Mouse (Mus musculus): ENCODE data around the gene Snw1.
A peak's percentile ranks its signal among the peaks of the same experiment; 100 is the strongest.
"Not testable (repeated sequence)": the region's sequence is repeated elsewhere in the genome, so short reads cannot be mapped to it uniquely, and the experiment has no call there.

The Snw1 gene

DNA sequence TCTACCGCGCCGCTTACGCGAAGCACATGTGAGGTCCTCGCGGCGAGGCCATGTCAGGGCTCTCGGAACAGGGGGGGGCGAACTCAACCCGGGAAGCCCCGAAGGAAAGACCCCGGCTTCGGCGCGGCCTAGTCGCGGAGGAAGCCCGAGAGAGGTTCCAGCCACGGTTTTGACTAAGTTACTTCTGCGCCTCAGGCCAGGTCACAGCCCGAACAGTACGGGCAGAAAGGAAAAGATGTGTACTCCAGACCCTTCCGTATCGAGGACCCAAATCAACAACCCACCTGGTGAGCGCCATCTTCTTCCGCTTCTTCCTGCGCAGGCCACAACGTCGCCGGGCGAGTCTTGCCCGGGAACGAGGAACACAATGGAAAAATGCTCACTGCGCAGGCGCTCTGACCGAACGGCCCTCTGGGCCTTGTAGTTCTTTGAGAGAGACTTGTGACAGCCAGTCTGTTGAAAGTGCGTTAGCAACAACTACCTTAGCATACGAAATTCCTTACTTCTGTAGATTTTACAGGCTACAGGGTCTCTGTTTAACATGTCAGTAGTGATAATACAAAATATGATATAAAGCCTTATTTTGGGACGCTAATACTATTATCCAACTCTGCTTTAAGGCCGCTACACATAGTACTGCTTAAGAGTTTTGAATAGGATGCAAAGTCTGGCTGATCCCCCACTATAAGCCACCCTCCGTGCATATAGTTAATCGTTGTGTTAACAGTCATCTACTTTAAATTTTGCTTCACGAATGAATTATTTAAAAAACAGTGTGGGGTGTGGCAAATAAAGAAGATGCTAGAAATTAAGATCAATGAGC is at the start of gene Snw1:
TSS of gene Snw1 (minus strand) at position 311 of the 823 bp plus-strand sequence.
- peak; percentile 95 to 96 for DNase-seq

DNA sequence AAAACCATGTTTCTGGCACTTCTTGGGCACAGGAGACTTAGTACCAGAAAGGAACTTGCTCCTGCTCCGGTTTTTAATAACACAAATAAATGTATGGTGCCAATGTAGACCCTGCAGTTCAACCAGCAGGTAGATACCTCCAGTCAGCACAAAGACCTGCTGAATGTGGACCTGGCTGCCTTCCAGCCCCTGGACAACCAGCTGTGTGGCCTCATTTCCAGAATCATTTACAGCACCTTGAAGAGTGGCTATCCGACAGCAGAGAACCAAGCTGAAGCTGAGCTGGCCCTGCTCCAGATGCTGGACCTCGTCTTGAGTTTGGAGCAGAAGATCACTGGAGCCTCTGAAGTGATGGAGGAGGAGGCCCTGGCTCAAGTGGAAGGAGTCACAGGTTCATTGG is 47.5 kb upstream of the Snw1 start:
- not testable (repeated sequence) for DNase-seq

DNA sequence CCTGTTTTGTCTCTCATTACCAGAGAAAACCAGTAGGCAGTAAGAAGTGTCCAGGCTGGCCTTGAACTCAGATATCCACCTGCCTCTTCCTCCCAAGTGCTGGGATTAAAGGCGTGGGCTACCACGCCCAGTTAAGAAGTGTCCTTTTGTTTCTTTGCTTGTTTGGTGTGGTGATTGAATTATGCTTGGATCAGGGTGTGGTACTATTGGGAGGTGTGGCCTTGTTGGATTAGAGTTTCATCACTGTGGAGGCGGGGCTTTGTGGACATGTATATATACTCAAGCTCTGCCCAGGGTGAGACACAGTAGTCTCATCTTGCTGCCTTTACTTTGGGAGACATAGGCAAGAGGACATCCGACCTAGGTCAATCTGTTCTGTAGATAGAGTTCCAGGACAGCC is 41.9 kb upstream of the Snw1 start, which contains the start of gene Gm8300:
TSS of gene Gm8300 (plus strand) at position 301 of the 400 bp plus-strand sequence.
- DNase-seq, result not testable (repeated sequence)

DNA sequence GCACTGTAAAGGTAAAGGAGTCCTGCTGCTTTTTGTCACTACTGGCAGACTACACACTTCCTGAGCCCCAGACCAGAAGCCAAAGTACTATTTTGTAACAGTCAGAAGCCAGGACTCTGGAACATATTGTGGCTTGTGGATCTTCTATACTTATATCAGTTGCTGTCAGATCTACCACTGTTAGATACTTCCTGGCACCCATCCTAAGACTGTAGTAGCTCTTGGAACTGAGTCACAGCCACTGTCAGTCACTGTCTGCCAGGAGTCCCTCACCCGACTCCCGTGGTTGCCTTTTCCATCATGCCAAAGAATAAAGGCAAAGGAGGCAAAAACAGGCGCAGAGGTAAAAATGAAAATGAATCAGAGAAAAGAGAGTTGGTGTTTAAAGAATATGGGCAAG is 22.3 kb upstream of the Snw1 start, which contains the start of gene Gm5788:
TSS of gene Gm5788 (plus strand) at position 301 of the 400 bp plus-strand sequence.
- not testable (repeated sequence) for DNase-seq

DNA sequence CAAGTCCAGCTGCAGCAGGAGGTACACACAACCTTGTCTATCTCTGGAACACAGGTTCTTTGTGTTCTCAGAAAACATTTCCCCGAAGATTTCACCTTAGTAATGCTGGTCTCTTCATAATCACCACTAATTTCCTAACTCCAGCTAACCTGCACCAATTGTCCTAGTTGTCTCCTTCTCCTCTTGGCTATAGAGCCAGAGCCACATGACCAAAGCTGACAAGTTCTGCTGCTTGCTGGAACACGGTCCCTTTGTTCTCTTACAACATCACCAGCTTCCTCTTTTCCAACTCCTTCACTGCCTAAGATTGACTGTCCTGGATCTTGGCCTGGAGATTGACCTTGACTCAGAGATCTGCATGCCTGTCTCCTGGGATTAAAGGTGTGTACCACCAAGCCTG is 16.6 kb upstream of the Snw1 start:
- DNase-seq, result not testable (repeated sequence)

DNA sequence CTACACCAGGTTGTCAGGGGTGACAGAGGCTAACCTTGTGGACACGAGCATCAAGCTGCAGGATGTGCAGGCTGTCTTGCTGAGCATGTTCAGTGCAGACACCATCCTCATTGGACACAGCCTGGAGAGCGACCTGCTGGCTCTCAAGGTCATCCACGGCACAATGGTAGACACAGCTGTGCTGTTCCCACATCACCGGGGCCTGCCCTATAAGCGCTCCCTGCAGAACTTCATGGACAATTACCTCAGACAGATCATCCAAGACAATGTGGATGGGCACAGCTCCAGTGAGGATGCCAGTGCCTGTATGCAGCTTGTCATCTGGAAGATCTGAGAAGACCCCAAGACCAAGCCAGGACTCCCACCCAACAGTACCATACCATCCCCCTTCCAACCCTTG is 10.4 kb upstream of the Snw1 start:
- DNase-seq, result not testable (repeated sequence)

DNA sequence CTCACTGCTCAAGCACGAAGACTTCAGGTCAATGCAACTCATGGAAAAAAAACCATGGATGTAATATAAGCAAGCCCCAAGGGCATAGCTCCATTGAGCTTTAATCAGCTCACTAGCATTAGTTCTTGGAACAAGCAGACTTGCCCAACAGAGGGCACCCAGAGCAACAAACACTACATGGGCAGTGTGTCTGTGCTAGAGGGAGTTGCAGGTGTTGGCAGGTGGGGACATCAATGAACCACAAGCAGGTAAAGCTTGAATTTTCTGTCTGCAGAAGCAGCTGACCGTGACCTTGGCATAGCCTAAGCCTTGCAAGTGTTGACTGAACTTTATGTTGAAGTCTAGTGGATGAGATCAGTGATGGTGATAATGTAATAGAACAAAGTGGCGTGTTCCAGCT is 2.7 kb upstream of the Snw1 start:
- no peak for DNase-seq

DNA sequence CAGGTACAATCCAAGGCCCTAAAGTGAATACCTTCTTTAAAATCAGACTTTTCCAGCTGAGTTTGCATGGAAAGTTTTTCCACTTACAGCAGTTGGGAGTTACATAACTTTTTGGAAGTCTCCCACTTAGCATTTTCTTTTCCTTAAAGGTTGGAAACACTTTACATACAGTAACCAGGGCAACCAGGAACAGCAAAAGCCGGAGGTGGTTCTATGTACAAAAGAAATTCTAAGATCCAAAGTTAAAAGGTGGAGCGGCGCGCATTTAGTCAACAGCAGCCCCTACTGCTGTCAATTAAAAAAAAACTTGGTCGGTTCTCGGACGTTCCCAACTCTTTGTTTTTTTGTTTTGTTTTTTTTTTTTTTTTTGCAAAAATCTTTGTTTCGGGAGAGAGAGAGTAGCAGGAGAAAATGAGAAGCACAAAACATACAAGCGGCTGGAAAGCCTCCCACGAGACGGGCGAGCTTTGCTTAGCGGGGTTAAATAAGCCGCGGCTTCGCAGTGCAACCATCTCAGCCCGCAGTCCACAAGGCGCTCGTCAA is 582 bp downstream of the Snw1 start:
- no peak for DNase-seq

DNA sequence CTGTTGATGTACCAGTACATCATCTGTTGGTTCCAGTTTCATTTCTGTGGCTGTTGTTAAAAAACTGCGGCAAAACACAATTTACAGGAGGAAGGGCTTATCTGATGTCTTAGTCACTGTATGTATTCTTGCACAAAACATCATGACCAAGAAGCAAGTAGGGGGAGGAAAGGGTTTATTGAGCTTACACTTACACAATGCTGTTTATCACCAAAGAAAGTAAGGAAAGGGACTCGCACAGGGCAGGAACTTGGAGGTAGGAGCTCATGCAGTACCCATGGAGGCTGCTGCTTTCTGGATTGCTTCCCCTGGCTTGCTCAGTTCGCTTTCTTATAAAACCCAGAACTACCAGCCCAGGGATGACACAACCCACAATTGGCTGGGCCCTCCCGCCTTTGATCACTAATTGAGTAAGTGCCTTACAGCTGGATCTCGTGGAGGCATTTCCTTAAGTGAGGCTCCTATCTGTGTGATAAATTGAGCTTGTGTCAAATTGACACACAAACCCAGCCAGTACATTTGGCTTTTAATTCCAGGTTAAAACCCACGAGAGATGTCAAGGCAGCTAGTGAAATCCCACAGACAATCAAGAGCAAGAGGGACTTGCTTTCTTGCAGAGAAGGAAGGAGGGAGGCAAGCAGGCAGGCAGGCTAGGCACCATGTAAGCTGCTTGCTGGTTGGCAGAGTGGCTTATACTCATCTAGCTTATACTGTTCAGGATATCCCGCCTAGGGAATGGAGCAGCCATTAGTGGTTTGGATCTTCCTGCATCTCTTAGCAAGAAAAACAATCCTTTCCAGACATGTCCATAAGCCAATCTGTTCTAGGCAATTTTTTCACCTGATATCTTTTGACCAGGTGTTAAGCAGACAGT is 1.6 kb downstream of the Snw1 start:
- DNase-seq, result no peak

DNA sequence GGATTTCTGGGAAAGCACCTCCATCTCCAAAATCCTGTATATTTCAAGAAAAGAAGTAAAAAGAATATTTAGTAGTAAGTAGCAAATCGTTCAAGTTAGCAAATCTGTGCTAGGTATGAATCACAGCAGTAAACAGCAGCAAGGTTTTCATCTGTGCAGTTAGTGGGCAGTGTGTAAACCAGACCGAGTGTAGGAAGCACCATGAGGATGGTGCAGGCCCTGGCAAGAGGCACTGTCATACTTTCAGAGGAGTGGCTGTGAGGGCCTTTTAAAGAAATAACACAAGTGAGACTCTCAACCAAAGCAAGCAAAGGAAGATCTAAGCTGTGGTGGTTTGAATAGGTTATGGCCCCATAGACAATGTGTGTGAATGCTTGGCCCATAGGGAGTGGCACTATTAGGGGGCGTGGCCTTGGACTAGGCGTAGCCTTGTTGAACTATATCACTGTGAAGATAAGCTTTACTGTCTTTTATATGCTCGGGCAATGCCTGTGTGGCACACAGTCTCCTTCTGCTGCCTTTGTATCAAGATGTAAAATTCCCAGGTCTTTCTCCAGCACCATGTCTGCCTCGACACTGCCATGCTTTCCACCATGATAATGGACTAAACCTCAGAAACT is 7.3 kb downstream of the Snw1 start:
- no peak for DNase-seq

DNA sequence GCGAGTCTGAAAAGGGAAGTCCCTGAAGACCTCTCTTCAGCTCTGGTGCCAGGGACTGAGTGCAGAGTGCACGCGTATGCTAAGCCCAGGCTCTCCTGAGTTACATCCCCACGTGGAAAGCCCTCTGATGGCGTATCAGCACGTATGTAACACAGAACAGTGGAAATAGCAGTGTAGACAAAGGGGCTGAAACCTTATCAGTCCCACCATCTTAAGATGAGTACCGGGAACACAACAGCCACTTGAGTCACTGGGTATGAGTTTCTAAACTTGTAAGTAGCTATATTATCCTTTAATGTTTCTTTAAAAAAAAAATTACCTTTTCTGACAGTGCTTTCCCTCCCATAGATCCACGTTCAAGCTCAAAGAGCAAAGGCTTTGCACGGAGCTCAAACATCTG is 22.6 kb downstream of the Snw1 start:
- no peak for DNase-seq

DNA sequence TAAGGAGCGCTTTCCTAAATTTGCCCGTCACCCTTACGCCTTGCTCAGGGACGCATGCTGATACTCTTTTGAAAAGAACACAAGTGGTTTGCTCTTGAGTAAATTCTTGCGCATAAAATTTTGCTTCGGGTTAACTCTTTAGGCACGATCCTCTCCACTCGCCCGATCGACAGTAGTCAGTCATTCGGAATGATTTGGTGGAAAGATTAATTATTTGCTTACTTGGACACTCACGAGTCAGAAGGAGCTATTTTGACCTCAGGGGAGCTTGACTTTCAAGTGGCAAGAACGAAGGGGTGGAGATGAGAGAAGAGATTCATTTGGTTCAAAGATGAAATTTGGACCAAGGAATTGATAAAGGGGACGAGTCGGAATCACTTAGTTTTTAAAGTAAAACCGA is 27.9 kb downstream of the Snw1 start:
- DNase-seq, result peak in 1 of 2 experiments; percentile 9

DNA sequence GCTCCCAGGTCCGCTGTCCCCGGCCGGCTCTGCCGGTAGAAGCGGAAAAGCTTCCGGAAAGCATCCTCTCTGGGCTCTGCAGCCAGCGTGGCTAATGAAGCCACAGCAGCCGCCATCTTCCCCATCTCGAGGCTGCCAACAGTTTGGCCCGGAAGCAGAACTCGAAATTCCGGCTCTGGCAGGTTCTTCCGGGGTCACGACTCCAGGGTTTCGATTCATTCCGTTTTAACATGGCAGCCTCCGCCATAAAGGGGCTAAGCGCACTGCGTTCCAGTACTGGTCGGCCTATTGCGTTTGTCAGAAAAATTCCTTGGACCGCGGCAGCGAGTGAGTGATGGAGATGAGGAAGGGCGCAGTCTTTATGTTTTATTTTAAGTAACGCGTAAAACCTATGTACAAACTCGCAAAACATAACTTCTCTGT is 28.4 kb downstream of the Snw1 start, which contains the start of the genes Slirp and Alkbh1:
TSS of gene Slirp (plus strand) at position 197 of the 423 bp plus-strand sequence.
TSS of gene Alkbh1 (minus strand) at position 318 of the 423 bp plus-strand sequence.
- peak; percentile 93 for DNase-seq

DNA sequence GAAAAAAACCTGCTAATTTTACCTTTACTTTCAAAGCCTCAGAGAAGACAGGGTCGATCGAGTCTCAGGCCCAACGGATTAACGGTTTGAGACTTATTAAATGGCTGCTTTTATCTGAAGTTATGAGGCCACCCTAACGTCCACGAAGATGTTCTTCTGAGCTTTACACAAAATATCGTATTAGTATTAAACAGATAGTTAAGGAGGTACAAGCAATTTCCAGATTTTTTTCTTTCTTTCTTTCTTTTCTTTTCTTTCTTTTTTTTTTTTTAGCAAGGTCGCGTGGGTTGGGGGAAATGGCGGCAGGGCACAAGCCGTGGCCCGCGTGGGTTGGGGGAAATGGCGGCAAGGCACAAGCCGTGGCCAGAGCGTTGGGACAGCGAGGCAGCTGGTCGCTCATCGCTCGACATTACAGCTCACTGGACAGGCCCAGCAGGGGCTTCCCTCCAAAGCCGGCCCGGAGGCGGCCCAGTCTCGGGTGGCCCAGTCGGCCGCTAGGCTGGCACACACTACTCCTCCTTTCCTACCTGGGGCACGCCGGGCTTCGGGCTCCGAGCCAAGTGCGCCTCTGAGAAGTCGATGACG is 28.9 kb downstream of the Snw1 start:
- no peak for DNase-seq

DNA sequence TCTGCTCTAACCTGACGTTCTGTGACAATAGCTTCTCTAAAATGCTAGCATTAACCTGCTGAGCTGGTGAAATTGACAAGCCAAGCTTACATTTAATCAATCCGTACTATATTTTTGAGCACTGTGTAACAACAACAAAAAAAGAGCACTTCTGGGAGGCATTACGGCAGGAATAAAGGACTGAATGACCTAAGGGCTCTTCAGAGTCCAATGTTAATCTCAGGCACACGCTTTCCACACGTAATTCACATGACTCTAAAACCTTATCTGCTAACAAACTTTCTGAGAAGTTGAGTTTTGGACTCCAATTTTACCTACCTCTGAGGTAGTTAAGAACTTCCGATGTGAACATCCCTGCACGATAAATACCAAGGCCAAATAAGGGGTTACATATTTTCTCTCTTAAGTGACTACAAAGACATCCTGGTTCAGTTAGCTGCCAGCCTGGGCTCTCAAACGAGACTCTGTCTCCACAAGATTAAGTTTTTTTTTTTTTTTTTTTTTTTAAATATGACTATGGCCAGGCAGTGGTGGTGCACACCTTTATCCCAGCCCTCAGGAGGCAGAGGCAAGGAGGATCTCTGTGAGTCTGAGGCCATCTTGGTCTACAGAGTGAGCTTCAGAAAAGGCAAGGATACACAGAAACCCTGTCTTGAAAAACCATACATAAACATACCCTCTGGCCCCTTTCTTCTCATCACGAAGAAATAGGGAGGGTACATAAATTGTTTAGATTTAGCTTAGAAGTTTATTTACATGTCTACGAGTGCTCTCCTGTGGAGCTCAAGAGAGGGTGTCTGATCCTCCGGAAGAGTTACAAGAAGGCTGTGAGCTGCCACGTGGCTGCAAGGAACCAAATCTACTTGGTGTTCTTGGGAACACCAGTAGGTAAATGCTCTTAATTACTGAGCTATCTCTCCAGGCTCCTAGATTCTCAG is 29.6 kb downstream of the Snw1 start:
- DNase-seq, result no peak

DNA sequence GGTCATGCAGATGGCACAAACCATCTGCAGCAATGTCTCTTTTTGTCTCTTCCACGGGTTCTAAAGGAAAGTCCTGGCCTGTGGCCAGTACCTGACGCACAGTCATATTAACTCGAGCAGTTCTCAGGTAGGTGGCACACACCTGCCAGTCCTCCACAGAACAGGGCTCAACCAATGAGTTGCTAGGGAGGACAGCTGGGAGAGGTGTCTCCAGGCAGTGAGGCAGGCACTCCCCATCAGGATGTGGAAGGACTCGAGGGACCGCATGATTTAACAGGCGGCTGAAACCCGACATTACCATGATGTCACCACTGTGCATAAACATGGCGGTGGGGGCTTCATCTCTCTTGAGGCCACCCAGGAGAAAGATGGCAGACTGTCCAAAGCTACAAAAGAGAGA is 43.2 kb downstream of the Snw1 start:
- DNase-seq, result no peak

DNA sequence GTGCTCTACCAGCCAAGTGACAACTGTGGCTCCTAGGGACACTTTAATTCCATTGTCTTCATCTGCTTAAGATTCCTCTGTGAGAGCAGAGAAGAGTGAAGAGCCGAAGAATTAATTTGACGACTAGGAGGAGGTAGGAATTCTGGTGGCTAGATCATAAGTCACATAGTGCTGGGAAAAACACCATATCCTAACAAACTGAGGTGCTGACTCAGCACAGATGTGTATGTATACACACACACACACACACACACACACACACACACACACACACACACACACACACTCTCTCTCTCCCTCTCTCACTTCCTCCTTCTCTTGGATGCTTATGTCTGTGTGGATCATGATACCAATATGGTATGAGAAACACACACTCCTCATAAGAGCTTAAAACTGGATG is 43.8 kb downstream of the Snw1 start:
- DNase-seq, result no peak

DNA sequence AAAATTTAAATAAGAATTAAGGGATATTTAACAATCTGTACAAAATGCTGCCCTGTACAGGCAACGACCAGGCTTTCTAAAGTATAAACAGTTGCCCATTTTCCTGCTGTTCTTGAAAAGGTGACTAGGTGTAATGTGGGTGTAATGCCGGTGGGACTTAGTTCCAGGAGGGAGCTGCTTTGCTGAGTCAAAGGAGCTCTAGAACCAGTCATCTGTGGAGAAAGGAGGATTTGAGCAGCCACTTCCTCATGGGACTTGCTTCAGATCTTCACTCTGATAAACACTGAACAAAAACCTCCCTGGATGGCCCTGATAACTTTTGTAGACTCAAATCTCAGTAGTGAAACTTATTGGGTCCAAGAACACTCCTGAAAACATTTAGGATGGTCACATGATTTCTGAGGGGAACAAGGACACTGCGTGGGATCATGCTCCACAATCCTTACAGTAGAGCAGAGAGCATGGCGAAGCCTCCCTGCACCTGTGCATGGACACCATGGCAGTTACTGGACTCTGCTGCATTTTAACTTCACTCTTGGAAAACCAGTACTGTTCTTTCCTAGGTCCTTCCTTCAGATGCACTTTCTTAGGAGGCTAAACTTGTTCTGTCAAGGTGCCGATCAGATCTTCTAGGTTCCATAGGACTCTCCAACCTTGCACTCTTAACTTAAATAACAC is 45.6 kb downstream of the Snw1 start:
- no peak for DNase-seq

DNA sequence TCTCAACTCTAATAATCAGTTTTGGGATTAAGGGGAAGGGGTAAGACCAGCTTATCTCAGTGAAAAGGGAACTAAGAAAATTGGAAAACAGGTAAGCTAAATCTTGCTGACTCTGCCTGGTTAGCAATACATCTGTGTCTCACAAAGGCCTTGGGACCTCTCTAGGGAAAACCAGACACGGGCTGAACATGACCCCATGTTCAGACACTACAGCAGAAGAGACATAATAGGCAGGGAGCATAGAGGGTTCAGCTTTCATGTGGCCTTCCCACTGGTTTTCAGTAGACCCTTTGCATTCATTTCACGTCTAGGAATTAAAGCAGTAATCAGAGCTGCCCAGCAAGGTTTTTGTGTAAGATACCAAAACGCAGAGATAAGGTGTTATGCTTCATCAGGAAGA is 47.6 kb downstream of the Snw1 start:
- no peak for DNase-seq

DNA sequence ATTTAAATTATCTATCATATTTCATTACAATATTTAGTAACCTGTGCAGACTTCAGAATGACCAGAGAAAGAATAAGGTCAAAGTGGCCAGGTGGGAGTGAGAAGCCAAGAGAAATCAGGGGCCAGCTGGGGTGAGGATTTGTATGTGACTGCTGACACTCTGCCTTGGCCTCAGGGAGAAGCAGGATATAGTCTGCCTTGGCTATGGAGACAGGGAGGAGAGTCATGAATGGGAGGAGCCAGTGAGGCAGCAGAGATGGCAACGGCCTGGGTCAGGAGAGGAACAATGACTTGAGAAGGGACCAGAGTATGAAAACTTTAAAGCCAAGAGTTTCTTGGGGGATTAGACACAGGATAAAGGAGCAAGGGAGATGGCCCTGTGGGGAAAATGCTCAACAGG is 48.4 kb downstream of the Snw1 start:
- DNase-seq, result no peak

All from cerebellum, postnatal 25 days (tissue).